Mouse (Mus musculus) lung, embryonic 14.5 days (tissue): ENCODE results near the gene Sgsh. TPM values are rescaled to one million over a fixed set of nuclear protein-coding genes. Genes with fewer than 3 reads are reported as not detected.
"Not testable (repeated sequence)": the region's sequence is repeated elsewhere in the genome, so short reads cannot be mapped to it uniquely, and the experiment has no call there.

Experiments used
- ATAC-seq: fragments of 200-750 bp; cut with Nextera tagmentation; 2 replicates; pipeline ENCODE4 v1.8.0; 2017; ENCODE audit warnings: mild to moderate bottlenecking, moderate TSS enrichment, moderate library complexity; ENCODE audit not compliant: insufficient read depth
- DNase-seq: peaks from one replicate; pipeline ENCODE4 v3.0.0-alpha.2; 2015
- H3K27ac ChIP-seq: fragments of 300-500 bp; sonication (generic); 2 replicates; pipeline ENCODE4 v1.5.1; 2014; ENCODE audit warnings: low read depth, mild to moderate bottlenecking, moderate library complexity
- H3K27me3 ChIP-seq: fragments of 300-500 bp; sonication (generic); 2 replicates; pipeline ENCODE4 v1.6.1; 2014; ENCODE audit warnings: low read length, control low read depth; ENCODE audit not compliant: insufficient read depth
- H3K36me3 ChIP-seq: fragments of 300-500 bp; sonication (generic); 2 replicates; pipeline ENCODE4 v1.6.1; 2014; ENCODE audit warnings: control low read depth; ENCODE audit not compliant: insufficient read depth
- H3K4me1 ChIP-seq: fragments of 300-500 bp; sonication (generic); 2 replicates; pipeline ENCODE4 v1.6.1; 2014; ENCODE audit warnings: antibody characterized with exemption, control low read depth; ENCODE audit not compliant: insufficient read depth
- H3K4me2 ChIP-seq: fragments of 300-500 bp; sonication (generic); 2 replicates; pipeline ENCODE4 v1.6.1; 2014; ENCODE audit warnings: mild to moderate bottlenecking
- H3K4me3 ChIP-seq: fragments of 300-500 bp; sonication (generic); 2 replicates; pipeline ENCODE4 v1.5.1; 2014; ENCODE audit warnings: low read depth, low read length
- H3K9ac ChIP-seq: fragments of 300-500 bp; sonication (generic); 2 replicates; pipeline ENCODE4 v1.6.1; 2014
- H3K9me3 ChIP-seq: fragments of 300-500 bp; sonication (generic); 2 replicates; pipeline ENCODE4 v1.6.1; 2016; ENCODE audit warnings: low read depth, low read length, control low read depth
- CTCF ChIP-seq: IDR thresholded peaks from 2 replicates; pipeline ENCODE4 v1.5.1; 2016; ENCODE audit warnings: antibody characterized with exemption, low read depth
- WGBS: fragments of 180-500 bp; shearing (Covaris S2); extraction: QIAGEN DNeasy Blood & Tissue Kit; methylation state at CpG from one replicate; pipeline ENCODE4 v1.1.7; 2014; 5-methylcytosine and 5-hydroxymethylcytosine counted together
- polyA plus RNA-seq: library from polyadenylated mRNA; unstranded; fragments of >200 nt; fragmentation: Nextera tagmentation; extraction: Ambion mirVana; gene quantifications from 2 replicates; pipeline ENCODE4 v1.2.1, GENCODE M21; 2014

Sgsh gene
- polyA plus RNA-seq, 1 experiment from 2014 or later: 7.6 TPM

DNA sequence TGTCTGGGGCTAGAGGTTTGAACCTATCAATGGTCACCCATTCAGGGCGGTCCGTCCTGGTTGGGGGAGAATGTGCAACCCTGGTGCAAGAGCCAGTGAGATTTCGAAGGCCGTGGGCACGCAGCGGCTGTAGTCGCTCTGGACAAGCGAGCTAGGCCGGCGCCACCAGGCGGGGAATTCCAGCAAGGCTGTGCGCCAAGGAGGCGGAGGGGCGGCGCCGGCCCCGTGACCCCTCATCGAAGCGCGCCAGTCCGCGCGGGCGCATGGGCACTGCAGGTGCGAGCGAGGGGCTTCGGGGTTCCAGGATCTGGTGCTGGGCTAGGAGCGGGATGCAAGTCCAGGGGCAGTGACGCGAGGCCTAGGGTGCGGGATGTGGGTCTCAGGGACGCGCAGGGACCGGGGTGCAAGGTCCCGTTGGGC is 34.5 kb upstream of the Sgsh start:
- H3K4me1 ChIP-seq: peaks cover 12% of the 10 kb centered on the region
- 1% methylated on average over 35 of the region's 35 CpGs for WGBS
- peak overlapping the region; percentile 84 for H3K27ac ChIP-seq
- H3K4me2 ChIP-seq: peak overlapping the region; percentile 97
- peak; percentile 40 for ATAC-seq
- TF ChIP-seq CTCF: peak; percentile 61
- peak overlapping the region; percentile 65 for H3K9ac ChIP-seq
- DNase-seq: peak; percentile 90
- no peaks in the 10 kb centered on the region for H3K9me3 ChIP-seq
- peak overlapping the region; percentile 72 for H3K4me3 ChIP-seq
- H3K36me3 ChIP-seq: no peaks in the 10 kb centered on the region
- H3K27me3 ChIP-seq: no peaks in the 10 kb centered on the region; the same call in 1 of the 2 replicates

DNA sequence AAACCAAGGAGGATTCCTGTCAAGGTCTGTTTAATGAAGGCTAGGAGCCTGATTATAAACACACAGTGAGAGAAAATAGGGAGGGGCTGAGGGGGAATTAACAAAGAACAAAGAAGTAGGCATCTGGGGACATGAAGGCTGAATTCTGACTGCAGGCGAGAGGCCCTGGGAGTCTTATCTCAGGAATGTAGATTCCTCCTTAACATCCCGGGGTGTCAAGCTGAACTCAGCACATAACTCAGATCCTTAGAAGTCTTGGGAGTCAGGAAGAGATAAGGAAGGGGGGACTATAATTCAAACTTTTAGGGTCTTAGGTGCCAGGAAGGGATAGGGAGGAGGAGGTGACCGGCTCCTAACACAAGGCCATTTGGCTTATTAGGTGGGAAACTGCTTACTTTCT is 31.9 kb upstream of the Sgsh start:
- not testable (repeated sequence) for H3K36me3 ChIP-seq, H3K9ac ChIP-seq, ATAC-seq, H3K27ac ChIP-seq, H3K4me2 ChIP-seq, H3K4me3 ChIP-seq, H3K9me3 ChIP-seq, DNase-seq, H3K27me3 ChIP-seq
- WGBS: 6% methylated on average over 3 of the region's 3 CpGs
- H3K4me1 ChIP-seq: peaks cover 11% of the 10 kb centered on the region

DNA sequence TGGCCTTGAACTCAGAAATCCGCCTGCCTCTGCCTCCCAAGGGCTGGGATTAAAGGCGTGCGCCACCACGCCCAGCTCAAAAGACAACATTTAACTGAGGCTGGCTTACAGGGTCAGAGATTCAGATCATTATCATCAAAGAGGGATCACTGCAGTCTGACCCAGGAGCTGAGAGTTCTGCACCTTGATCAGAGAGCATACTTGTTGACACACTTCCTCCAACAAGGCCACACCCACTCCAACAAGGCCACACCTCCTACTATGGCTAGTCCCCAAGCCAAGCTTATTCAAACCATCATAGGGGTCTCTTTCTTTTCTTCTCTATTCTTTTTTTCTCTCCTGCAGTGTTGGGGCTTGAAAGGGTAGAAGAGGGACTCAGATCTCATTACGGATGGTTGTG is 31.0 kb upstream of the Sgsh start:
- no peak overlapping the region for H3K9ac ChIP-seq

DNA sequence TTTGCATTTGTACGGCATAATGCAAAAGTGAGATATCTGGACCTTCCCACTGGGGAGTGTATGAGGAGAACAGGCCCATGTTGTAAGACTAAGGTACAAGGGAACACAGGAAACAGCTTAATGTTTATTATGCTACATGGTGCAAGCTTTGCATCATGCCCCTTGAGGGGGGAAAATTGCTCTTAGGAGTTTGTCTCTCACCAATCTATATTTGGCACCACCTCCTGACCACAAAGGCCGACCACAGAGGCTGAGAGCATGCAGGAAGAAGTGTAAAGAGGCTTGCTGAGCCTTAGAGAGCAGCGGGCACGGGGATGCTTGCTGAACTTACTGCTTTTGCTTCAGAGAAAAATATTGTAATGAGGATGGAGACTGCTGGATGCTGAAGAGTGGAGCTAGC is 29.6 kb upstream of the Sgsh start:
- no peak overlapping the region for H3K27ac ChIP-seq
- no peak overlapping the region for H3K4me2 ChIP-seq
- WGBS: 68% methylated on average over 4 of the region's 4 CpGs
- ATAC-seq (no peak), DNase-seq (no peak)
- no peak overlapping the region for H3K4me3 ChIP-seq
- no peak for TF ChIP-seq CTCF
- H3K4me1 ChIP-seq: peaks cover 4% of the 10 kb centered on the region
- H3K27me3 ChIP-seq: no peaks in the 10 kb centered on the region
- no peaks in the 10 kb centered on the region for H3K9me3 ChIP-seq
- no peaks in the 10 kb centered on the region; the same call in 1 of the 2 replicates for H3K36me3 ChIP-seq
- no peak overlapping the region for H3K9ac ChIP-seq

More for the DNA sequence above, 31.0 kb upstream of the Sgsh start:
- Histone ChIP-seq H3K27me3 (no peaks in the 10 kb centered on the region), H3K4me3 (no peak overlapping the region), H3K27ac (no peak overlapping the region), H3K36me3 (no peaks in the 10 kb centered on the region), H3K4me2 (no peak overlapping the region), H3K9me3 (no peaks in the 10 kb centered on the region), H3K4me1 (peaks cover 4% of the 10 kb centered on the region)
- no peak for ATAC-seq
- 90% methylated on average over 5 of the region's 5 CpGs for WGBS
- no peak for TF ChIP-seq CTCF
- no peak for DNase-seq

GRCm38 (mm10) chr11:119382338-119382850 is 27.1 kb upstream of the Sgsh start:
- H3K27ac ChIP-seq: no peak overlapping the region
- no peak overlapping the region for H3K4me3 ChIP-seq
- H3K9me3 ChIP-seq: no peaks in the 10 kb centered on the region
- no peak overlapping the region for H3K9ac ChIP-seq
- no peaks in the 10 kb centered on the region for H3K4me1 ChIP-seq
- no peaks in the 10 kb centered on the region for H3K27me3 ChIP-seq
- DNase-seq (no peak), ATAC-seq (no peak)
- TF ChIP-seq CTCF: no peak
- 73% methylated on average over 6 of the region's 6 CpGs for WGBS
- peaks cover 2% of the 10 kb centered on the region; the same call in 1 of the 2 replicates for H3K36me3 ChIP-seq
- H3K4me2 ChIP-seq: no peak overlapping the region

GRCm38 (mm10) chr11:119381631-119382337 is 26.4 kb upstream of the Sgsh start:
- no peaks in the 10 kb centered on the region for H3K4me1 ChIP-seq
- H3K4me2 ChIP-seq: no peak overlapping the region
- peaks cover 6% of the 10 kb centered on the region; the same call in 1 of the 2 replicates for H3K36me3 ChIP-seq
- no peak for TF ChIP-seq CTCF
- 56% methylated on average over 9 of the region's 9 CpGs for WGBS
- no peaks in the 10 kb centered on the region for H3K27me3 ChIP-seq
- H3K9me3 ChIP-seq: no peaks in the 10 kb centered on the region
- H3K9ac ChIP-seq: no peak overlapping the region
- no peak overlapping the region for H3K27ac ChIP-seq
- DNase-seq (no peak), ATAC-seq (no peak)
- H3K4me3 ChIP-seq: no peak overlapping the region

DNA sequence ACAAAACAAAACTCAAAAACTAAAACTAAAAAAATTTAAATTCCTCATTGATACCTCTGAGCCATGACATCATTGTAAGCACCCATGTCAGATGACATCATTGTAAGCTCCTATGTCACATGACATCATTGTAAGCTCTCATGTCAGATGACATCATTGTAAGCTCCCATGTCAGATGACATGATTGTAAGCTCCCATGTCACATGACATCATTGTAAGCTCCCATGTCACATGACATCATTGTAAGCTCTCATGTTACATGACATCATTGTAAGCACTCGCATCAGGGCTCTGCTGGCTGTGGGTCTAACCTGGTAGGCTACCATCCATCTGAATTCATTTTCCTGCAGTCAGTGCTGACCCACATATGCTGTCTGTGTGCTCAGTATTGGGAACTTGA is 23.2 kb upstream of the Sgsh start:
- H3K4me3 ChIP-seq: no peak overlapping the region
- ATAC-seq: no peak

More for the DNA sequence above, 23.2 kb upstream of the Sgsh start:
- Histone ChIP-seq H3K4me2 (no peak overlapping the region), H3K4me1 (no peaks in the 10 kb centered on the region; the same call in 1 of the 2 replicates), H3K9me3 (no peaks in the 10 kb centered on the region), H3K36me3 (peaks cover 9% of the 10 kb centered on the region; the same call in 1 of the 2 replicates), H3K9ac (no peak overlapping the region), H3K27me3 (no peaks in the 10 kb centered on the region), H3K27ac (no peak overlapping the region)
- 84% methylated on average over 1 of the region's 1 CpGs for WGBS
- TF ChIP-seq CTCF: no peak
- no peak for DNase-seq
